Mouse (Mus musculus) lung, postnatal 0 days (tissue): Measurements from ENCODE around the gene Naa10. TPM values are rescaled to one million over a fixed set of nuclear protein-coding genes. Genes with fewer than 3 reads are reported as not detected.
A peak's percentile ranks its signal among the peaks of the same experiment; 100 is the strongest.

ENCODE experiments used
- ATAC-seq: fragments of 200-750 bp; cut with Nextera tagmentation; 2 replicates; pipeline ENCODE4 v1.8.0; 2017; ENCODE audit warnings: moderate library complexity
- DNase-seq: peaks from one replicate; pipeline ENCODE4 v3.0.0-alpha.2; 2016; ENCODE audit warnings: low spot score
- H3K27ac ChIP-seq: fragments of 300-500 bp; sonication (generic); 2 replicates; pipeline ENCODE4 v1.5.1; 2014; ENCODE audit warnings: antibody characterized with exemption, mild to moderate bottlenecking, low read length, mixed read lengths
- H3K27me3 ChIP-seq: fragments of 300-500 bp; sonication (generic); replicated peaks from 2 replicates; pipeline ENCODE4 v1.6.1; 2014; ENCODE audit warnings: low read length, mixed read lengths; ENCODE audit not compliant: insufficient read depth
- H3K36me3 ChIP-seq: fragments of 300-500 bp; sonication (generic); 2 replicates; pipeline ENCODE4 v1.6.1; 2014; ENCODE audit warnings: low read length, mixed read lengths; ENCODE audit not compliant: insufficient read depth
- H3K4me1 ChIP-seq: fragments of 300-500 bp; sonication (generic); 2 replicates; pipeline ENCODE4 v1.6.1; 2014; ENCODE audit warnings: antibody characterized with exemption, low read depth, low read length, mixed read lengths; ENCODE audit not compliant: insufficient read depth
- H3K4me2 ChIP-seq: fragments of 300-500 bp; sonication (generic); replicated peaks from 2 replicates; pipeline ENCODE4 v1.6.1; 2014; ENCODE audit warnings: low read depth, mild to moderate bottlenecking, low read length, moderate library complexity, mixed read lengths
- H3K4me3 ChIP-seq: fragments of 300-500 bp; sonication (generic); 2 replicates; pipeline ENCODE4 v1.5.1; 2014; ENCODE audit warnings: low read depth, low read length
- H3K9ac ChIP-seq: fragments of 300-500 bp; sonication (generic); replicated peaks from 2 replicates; pipeline ENCODE4 v1.6.1; 2014; ENCODE audit warnings: low read depth, mild to moderate bottlenecking
- H3K9me3 ChIP-seq: fragments of 300-500 bp; sonication (generic); 2 replicates; pipeline ENCODE4 v1.6.1; 2016; ENCODE audit warnings: low read length, mixed read lengths
- CTCF ChIP-seq: IDR thresholded peaks from 2 replicates; pipeline ENCODE4 v1.5.1; 2016; ENCODE audit warnings: antibody characterized with exemption, mild to moderate bottlenecking
- EP300 ChIP-seq: IDR thresholded peaks from 2 replicates; pipeline ENCODE4 v1.6.1; 2016; ENCODE audit warnings: antibody characterized with exemption, mild to moderate bottlenecking, control low read depth
- WGBS: fragments of 180-500 bp; shearing (Covaris S2); extraction: QIAGEN DNeasy Blood & Tissue Kit; methylation state at CpG from one replicate; pipeline ENCODE4 v1.1.7; 2014; 5-methylcytosine and 5-hydroxymethylcytosine counted together
- polyA plus RNA-seq: library from polyadenylated mRNA; unstranded; fragments of >200 nt; fragmentation: Nextera tagmentation; extraction: Ambion mirVana; gene quantifications from 2 replicates; pipeline ENCODE4 v1.2.1, GENCODE M21; 2015

Naa10 gene
- polyA plus RNA-seq, 1 experiment from 2014 or later, result 55.3 TPM

GRCm38 (mm10) chrX:73948647-73949046 is 26.9 kb upstream of the Naa10 start:
- no peak overlapping the region for H3K4me2 ChIP-seq
- no peaks in the 10 kb centered on the region for H3K27me3 ChIP-seq
- no peaks in the 10 kb centered on the region for H3K9me3 ChIP-seq
- no peak overlapping the region for H3K4me3 ChIP-seq
- no peaks in the 10 kb centered on the region for H3K4me1 ChIP-seq
- H3K9ac ChIP-seq, result no peak overlapping the region
- peak; percentile 85 for TF ChIP-seq CTCF
- TF ChIP-seq EP300, result no peak
- H3K36me3 ChIP-seq, result peaks cover 7% of the 10 kb centered on the region; the same call in 1 of the 2 replicates
- no peak overlapping the region for H3K27ac ChIP-seq
- 20% methylated on average over 4 of the region's 4 CpGs for WGBS
- ATAC-seq, result peak; percentile 68
- peak; percentile 56 for DNase-seq

GRCm38 (mm10) chrX:73946896-73947295 is 25.2 kb upstream of the Naa10 start:
- Histone ChIP-seq H3K36me3 (peaks cover 7% of the 10 kb centered on the region; the same call in 1 of the 2 replicates), H3K4me1 (no peaks in the 10 kb centered on the region), H3K9ac (no peak overlapping the region), H3K4me2 (no peak overlapping the region), H3K9me3 (no peaks in the 10 kb centered on the region), H3K4me3 (no peak overlapping the region), H3K27ac (no peak overlapping the region), H3K27me3 (no peaks in the 10 kb centered on the region)
- WGBS, result 71% methylated on average over 6 of the region's 6 CpGs
- DNase-seq (no peak), ATAC-seq (no peak)
- no peak for TF ChIP-seq CTCF
- no peak for TF ChIP-seq EP300

GRCm38 (mm10) chrX:73942294-73942693 is 20.6 kb upstream of the Naa10 start:
- TF ChIP-seq EP300 (no peak), CTCF (no peak)
- Histone ChIP-seq H3K9me3 (no peaks in the 10 kb centered on the region), H3K9ac (no peak overlapping the region), H3K27ac (no peak overlapping the region), H3K36me3 (no peaks in the 10 kb centered on the region; the same call in 1 of the 2 replicates), H3K4me3 (no peak overlapping the region), H3K4me2 (no peak overlapping the region), H3K4me1 (no peaks in the 10 kb centered on the region), H3K27me3 (no peaks in the 10 kb centered on the region)
- DNase-seq, result no peak
- no peak for ATAC-seq
- 60% methylated on average over 2 of the region's 2 CpGs for WGBS

- ATAC-seq, result no peak
- H3K9me3 ChIP-seq, result no peaks in the 10 kb centered on the region
- H3K36me3 ChIP-seq, result no peaks in the 10 kb centered on the region; the same call in 1 of the 2 replicates
- TF ChIP-seq EP300, result no peak
- TF ChIP-seq CTCF, result no peak
- 51% methylated on average over 2 of the region's 2 CpGs for WGBS
- no peak overlapping the region for H3K9ac ChIP-seq
- H3K4me2 ChIP-seq, result no peak overlapping the region
- H3K27me3 ChIP-seq, result no peaks in the 10 kb centered on the region
- DNase-seq, result no peak
- no peak overlapping the region for H3K27ac ChIP-seq
- H3K4me1 ChIP-seq, result no peaks in the 10 kb centered on the region
- no peak overlapping the region for H3K4me3 ChIP-seq
Measured at GRCm38 (mm10) chrX:73941860-73942259, 20.1 kb upstream of the Naa10 start.

- Histone ChIP-seq H3K4me2 (no peak overlapping the region), H3K4me3 (no peak overlapping the region), H3K27me3 (no peaks in the 10 kb centered on the region), H3K27ac (no peak overlapping the region), H3K9me3 (no peaks in the 10 kb centered on the region), H3K36me3 (no peaks in the 10 kb centered on the region), H3K4me1 (no peaks in the 10 kb centered on the region), H3K9ac (no peak overlapping the region)
- DNase-seq (no peak), ATAC-seq (no peak)
- WGBS, result 75% methylated on average over 2 of the region's 2 CpGs
- TF ChIP-seq CTCF, result no peak
- no peak for TF ChIP-seq EP300
Measured at GRCm38 (mm10) chrX:73931871-73932270, 10.1 kb upstream of the Naa10 start.

- H3K27ac ChIP-seq, result no peak within 1 kb of the TSS; the same call in 1 of the 2 replicates
- peak within 1 kb of the TSS; percentile 46 for H3K4me2 ChIP-seq
- H3K36me3 ChIP-seq, result no peaks in the 10 kb centered on the region
- TF ChIP-seq EP300 (no peak), CTCF (peak; percentile 55)
- DNase-seq (peak; percentile 85), ATAC-seq (peak; percentile 97)
- H3K4me3 ChIP-seq, result peak within 1 kb of the TSS; percentile 30; the same call in 1 of the 2 replicates
- H3K9ac ChIP-seq, result no peak within 1 kb of the TSS
- H3K4me1 ChIP-seq, result no peaks in the 10 kb centered on the region
- H3K27me3 ChIP-seq, result no peaks in the 10 kb centered on the region
- H3K9me3 ChIP-seq, result no peaks in the 10 kb centered on the region
- WGBS, result 29% methylated on average over 17 of the region's 17 CpGs
Measured at GRCm38 (mm10) chrX:73930402-73931062, 8.8 kb upstream of the Naa10 start, which contains the start of gene Renbp. Renbp (minus strand) TSS chrX:73930850.
